Mouse (Mus musculus) midbrain, embryonic 10.5 days (tissue): ENCODE data around the gene Gm11232. TPM values are rescaled to one million over a fixed set of nuclear protein-coding genes. Genes with fewer than 3 reads are reported as not detected.

Experiments
- DNase-seq: peaks from one replicate; pipeline ENCODE4 v3.0.0-alpha.2; 2017; ENCODE audit warnings: low spot score
- H3K27ac ChIP-seq: fragments of 300-500 bp; sonication (generic); replicated peaks from 2 replicates; pipeline ENCODE4 v1.5.1; 2016; ENCODE audit warnings: mild to moderate bottlenecking
- H3K27me3 ChIP-seq: fragments of 300-500 bp; sonication (generic); 2 replicates; pipeline ENCODE4 v1.6.1; 2016; ENCODE audit warnings: low read depth, mild to moderate bottlenecking; ENCODE audit not compliant: poor library complexity, severe bottlenecking
- H3K36me3 ChIP-seq: fragments of 300-500 bp; sonication (generic); 2 replicates; pipeline ENCODE4 v1.6.1; 2016; ENCODE audit warnings: mild to moderate bottlenecking, moderate library complexity
- H3K4me1 ChIP-seq: fragments of 300-500 bp; sonication (generic); 2 replicates; pipeline ENCODE4 v1.6.1; 2016
- H3K4me3 ChIP-seq: fragments of 300-500 bp; sonication (generic); 2 replicates; pipeline ENCODE4 v1.5.1; 2016; ENCODE audit warnings: mild to moderate bottlenecking, moderate library complexity
- H3K9me3 ChIP-seq: fragments of 300-500 bp; sonication (generic); replicated peaks from 2 replicates; pipeline ENCODE4 v1.6.1; 2016; ENCODE audit warnings: mild to moderate bottlenecking
- WGBS: fragments of 180-500 bp; shearing (Covaris S2); methylation state at CpG from one replicate; pipeline ENCODE4 v1.1.7; 2016; 5-methylcytosine and 5-hydroxymethylcytosine counted together
- polyA plus RNA-seq: library from polyadenylated mRNA; unstranded; fragments of >200 nt; fragmentation: Nextera tagmentation; extraction: Ambion mirVana; gene quantifications from 2 replicates; pipeline ENCODE4 v1.2.1, GENCODE M21; 2016

Gm11232 gene
- not detected in 2 replicates for polyA plus RNA-seq

GRCm38 (mm10) chr4:71757865-71758264 is at the start of gene Gm11232:
Gm11232 (minus strand) TSS chr4:71757965.
- no peak within 1 kb of the TSS for H3K27ac ChIP-seq
- no peaks in the 10 kb centered on the region for H3K9me3 ChIP-seq
- DNase-seq = no peak
- 77% methylated on average over 2 of the region's 2 CpGs for WGBS
- no peak within 1 kb of the TSS for H3K4me3 ChIP-seq
- H3K36me3 ChIP-seq = no peaks in the 10 kb centered on the region
- no peaks in the 10 kb centered on the region for H3K27me3 ChIP-seq
- H3K4me1 ChIP-seq = no peaks in the 10 kb centered on the region

DNA sequence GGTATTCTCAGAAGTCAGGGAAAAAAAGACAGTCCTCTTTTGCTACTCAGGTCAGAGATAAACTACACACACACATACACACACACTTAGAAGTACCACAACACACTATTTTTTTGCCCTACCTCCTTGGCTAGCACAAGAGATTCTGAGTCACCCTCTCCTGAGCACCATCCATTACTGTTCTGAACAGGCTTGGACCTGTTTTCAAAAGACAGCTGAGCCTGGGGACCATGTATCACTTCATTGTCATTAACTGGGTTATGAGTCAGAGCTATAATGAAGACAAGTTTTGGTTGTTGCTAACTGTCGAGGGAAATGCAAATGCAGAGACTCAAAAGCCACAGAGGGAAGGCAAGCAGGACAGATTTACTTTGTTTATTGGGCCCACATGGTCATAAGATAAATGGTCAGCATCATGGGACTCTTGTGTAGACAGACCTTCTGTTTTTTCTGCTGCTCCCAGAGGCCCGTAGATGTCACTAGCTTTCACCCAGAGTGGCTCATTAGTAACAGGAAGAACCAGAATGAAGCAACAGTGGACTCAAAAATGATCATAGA is 48.3 kb upstream of the Gm11232 start:
- H3K4me1 ChIP-seq = 0 out of 2 replicates have a peak, but pooled peaks cover 2% of the 10 kb centered on the region
- H3K4me3 ChIP-seq = no peak overlapping the region
- no peaks in the 10 kb centered on the region for H3K36me3 ChIP-seq
- no peak overlapping the region for H3K27ac ChIP-seq
- WGBS = 88% methylated on average over 2 of the region's 2 CpGs
- no peak for DNase-seq
- no peaks in the 10 kb centered on the region for H3K27me3 ChIP-seq
- H3K9me3 ChIP-seq = no peaks in the 10 kb centered on the region

GRCm38 (mm10) chr4:71765529-71765928 is 7.8 kb upstream of the Gm11232 start:
- H3K4me3 ChIP-seq = no peak overlapping the region
- DNase-seq = no peak
- WGBS = 76% methylated on average over 1 of the region's 1 CpGs
- no peaks in the 10 kb centered on the region for H3K9me3 ChIP-seq
- H3K27ac ChIP-seq = peak overlapping the region; percentile 63; the same call in 1 of the 2 replicates
- H3K27me3 ChIP-seq = no peaks in the 10 kb centered on the region
- H3K4me1 ChIP-seq = peaks cover 18% of the 10 kb centered on the region
- H3K36me3 ChIP-seq = no peaks in the 10 kb centered on the region

DNA sequence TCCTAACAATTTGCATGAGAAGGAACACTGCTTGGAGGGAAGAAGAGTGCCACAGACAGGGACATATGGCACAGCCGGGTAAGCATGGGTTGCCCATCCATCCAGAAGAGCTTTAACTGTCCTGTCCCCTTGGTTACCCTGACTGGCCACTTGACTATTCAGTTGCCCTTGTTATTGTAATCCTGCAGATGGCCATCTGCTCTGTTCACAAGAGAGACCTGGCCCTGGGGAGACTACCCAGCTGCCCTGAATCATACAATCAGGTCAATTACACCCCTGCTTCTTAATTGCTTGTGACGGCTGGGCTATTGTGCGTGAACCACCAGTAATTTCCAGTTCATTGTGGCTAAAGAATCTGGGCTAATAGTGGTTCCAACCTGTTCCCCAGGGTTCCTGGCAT is 7.3 kb upstream of the Gm11232 start:
- Histone ChIP-seq H3K4me1 (peaks cover 18% of the 10 kb centered on the region), H3K27ac (peak overlapping the region; percentile 63; the same call in 1 of the 2 replicates), H3K9me3 (no peaks in the 10 kb centered on the region), H3K4me3 (no peak overlapping the region), H3K36me3 (no peaks in the 10 kb centered on the region), H3K27me3 (no peaks in the 10 kb centered on the region)
- DNase-seq = peak; percentile 57
- 18% methylated on average over 3 of the region's 3 CpGs for WGBS

DNA sequence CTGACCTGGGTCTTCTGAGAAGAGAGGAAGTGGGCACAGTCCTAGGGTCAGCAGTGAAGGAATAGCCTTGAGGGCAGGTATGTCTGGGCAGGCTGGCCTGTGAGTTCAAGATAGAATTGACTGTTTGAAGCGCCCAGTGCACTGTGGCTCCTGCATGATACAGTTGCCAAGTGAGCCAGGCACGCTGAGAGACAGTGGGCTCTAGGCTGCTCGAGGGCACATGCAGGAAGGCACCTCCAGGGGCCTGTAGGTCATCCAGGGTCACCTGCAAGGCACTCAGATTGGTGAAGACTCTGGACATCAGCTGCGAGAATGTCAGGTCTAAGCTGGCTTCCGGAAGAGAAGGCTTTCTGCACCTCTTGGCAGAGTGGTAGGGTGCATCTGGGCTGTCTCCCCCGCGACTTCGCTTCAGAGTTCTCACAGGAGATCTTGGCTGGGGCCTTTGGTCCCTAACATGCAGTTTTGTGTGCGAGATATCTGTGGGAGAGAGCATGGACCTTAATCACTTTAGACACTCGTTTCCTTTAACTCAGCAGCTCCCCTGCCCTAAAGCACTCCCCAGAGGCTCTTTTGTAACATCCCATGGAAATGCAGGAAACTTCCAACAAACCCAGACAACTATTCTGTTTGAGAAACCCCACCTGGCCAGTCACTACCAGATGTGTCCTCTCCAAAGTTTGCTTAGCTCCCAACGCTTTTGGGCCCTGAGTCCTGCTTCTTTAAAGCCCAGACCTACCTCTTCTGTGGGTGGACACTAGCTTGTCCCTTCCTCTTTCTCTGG is 1.1 kb downstream of the Gm11232 start:
- H3K4me3 ChIP-seq = no peak overlapping the region
- WGBS = 85% methylated on average over 11 of the region's 11 CpGs
- no peaks in the 10 kb centered on the region for H3K9me3 ChIP-seq
- no peak overlapping the region for H3K27ac ChIP-seq
- no peak for DNase-seq
- no peaks in the 10 kb centered on the region for H3K4me1 ChIP-seq
- no peaks in the 10 kb centered on the region for H3K36me3 ChIP-seq
- no peaks in the 10 kb centered on the region for H3K27me3 ChIP-seq

- no peak for DNase-seq
Observed at GRCm38 (mm10) chr4:71745741-71746140, 12.0 kb downstream of the Gm11232 start.

GRCm38 (mm10) chr4:71736529-71736928 is 21.2 kb downstream of the Gm11232 start:
- H3K4me1 ChIP-seq = no peaks in the 10 kb centered on the region
- H3K36me3 ChIP-seq = no peaks in the 10 kb centered on the region
- no peaks in the 10 kb centered on the region for H3K27me3 ChIP-seq
- no peak overlapping the region for H3K4me3 ChIP-seq
- no peak for DNase-seq
- H3K9me3 ChIP-seq = no peaks in the 10 kb centered on the region
- no peak overlapping the region for H3K27ac ChIP-seq

More at GRCm38 (mm10) chr4:71745741-71746140, 12.0 kb downstream of the Gm11232 start:
- no peak overlapping the region for H3K4me3 ChIP-seq
- WGBS = 61% methylated on average over 1 of the region's 1 CpGs
- H3K9me3 ChIP-seq = no peaks in the 10 kb centered on the region; the same call in 1 of the 2 replicates
- H3K27ac ChIP-seq = no peak overlapping the region
- no peaks in the 10 kb centered on the region for H3K36me3 ChIP-seq
- no peaks in the 10 kb centered on the region for H3K4me1 ChIP-seq
- H3K27me3 ChIP-seq = no peaks in the 10 kb centered on the region

DNA sequence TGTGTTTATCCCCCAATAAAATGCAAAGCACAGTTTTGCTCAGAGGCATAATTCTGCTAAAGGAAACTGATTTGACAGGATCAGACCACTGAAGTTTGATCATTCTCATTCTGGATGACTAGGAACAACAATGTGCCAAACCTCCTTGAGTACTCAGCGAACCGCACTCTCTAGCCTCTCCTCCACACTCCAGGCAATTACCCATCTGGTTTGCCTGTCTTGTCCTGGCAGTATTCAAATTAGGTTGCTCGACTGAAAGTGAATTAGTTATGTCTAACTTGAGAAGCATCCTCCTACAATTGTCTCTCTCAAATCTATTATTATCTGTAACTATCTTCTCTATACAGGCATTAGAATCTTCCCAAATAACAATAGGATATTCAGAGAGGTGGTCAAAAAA is 22.5 kb downstream of the Gm11232 start:
- H3K9me3 ChIP-seq = no peaks in the 10 kb centered on the region
- H3K36me3 ChIP-seq = no peaks in the 10 kb centered on the region
- no peak overlapping the region for H3K4me3 ChIP-seq
- H3K4me1 ChIP-seq = no peaks in the 10 kb centered on the region
- WGBS = 74% methylated on average over 3 of the region's 3 CpGs
- H3K27ac ChIP-seq = no peak overlapping the region
- DNase-seq = no peak
- no peaks in the 10 kb centered on the region for H3K27me3 ChIP-seq

GRCm38 (mm10) chr4:71729401-71729800 is 28.4 kb downstream of the Gm11232 start:
- Histone ChIP-seq H3K4me1 (no peaks in the 10 kb centered on the region), H3K9me3 (no peaks in the 10 kb centered on the region), H3K27ac (no peak overlapping the region), H3K27me3 (no peaks in the 10 kb centered on the region), H3K4me3 (no peak overlapping the region), H3K36me3 (no peaks in the 10 kb centered on the region)
- no peak for DNase-seq

- no peak overlapping the region for H3K4me3 ChIP-seq
- 64% methylated on average over 2 of the region's 2 CpGs for WGBS
- no peaks in the 10 kb centered on the region for H3K9me3 ChIP-seq
- no peaks in the 10 kb centered on the region for H3K4me1 ChIP-seq
- no peaks in the 10 kb centered on the region for H3K36me3 ChIP-seq
- DNase-seq = no peak
- H3K27ac ChIP-seq = no peak overlapping the region
- no peaks in the 10 kb centered on the region for H3K27me3 ChIP-seq
Observed at GRCm38 (mm10) chr4:71727611-71728010, 30.2 kb downstream of the Gm11232 start.

DNA sequence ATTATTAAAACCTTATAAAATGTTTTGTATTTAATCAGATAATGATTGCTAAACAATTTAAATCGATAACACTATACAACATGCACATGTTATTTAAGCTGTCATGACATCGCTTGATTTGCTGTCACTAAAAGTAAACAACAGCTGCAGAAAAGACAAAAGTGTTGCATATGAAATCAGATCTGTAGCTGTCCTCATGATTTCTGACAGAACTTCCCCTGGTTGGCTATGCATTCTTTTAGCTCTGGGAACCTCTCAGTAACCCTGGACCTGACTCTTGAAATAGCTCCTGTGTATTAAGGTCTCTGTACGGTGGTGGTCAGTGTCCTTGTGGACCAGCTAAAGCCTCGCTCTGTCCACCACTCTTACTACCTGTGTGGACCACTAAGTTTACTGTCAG is 30.7 kb downstream of the Gm11232 start:
- H3K4me1 ChIP-seq = no peaks in the 10 kb centered on the region
- DNase-seq = no peak
- no peak overlapping the region for H3K27ac ChIP-seq
- no peak overlapping the region for H3K4me3 ChIP-seq
- H3K27me3 ChIP-seq = no peaks in the 10 kb centered on the region
- H3K36me3 ChIP-seq = no peaks in the 10 kb centered on the region
- WGBS = 93% methylated on average over 4 of the region's 4 CpGs
- no peaks in the 10 kb centered on the region for H3K9me3 ChIP-seq

DNA sequence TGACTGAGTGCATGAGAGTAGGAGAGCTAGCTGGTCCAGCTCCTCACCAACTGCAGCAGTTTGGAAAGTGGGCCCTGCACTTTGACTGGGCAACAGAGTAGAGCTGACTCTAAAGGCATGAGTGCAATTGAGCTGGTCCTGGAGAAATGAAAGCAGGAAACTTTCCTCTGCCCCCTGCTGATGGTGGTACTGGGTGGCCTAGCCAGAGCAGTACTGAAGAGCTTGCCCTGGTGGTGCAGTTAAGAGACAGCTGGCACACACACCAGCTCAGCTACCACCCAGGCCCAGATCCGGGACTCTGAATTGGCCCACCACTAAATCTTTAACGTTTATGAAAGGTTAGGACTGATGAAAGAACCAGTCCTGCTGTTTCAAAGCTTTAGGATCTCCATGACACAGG is 31.9 kb downstream of the Gm11232 start:
- WGBS = 63% methylated on average over 2 of the region's 2 CpGs
- Histone ChIP-seq H3K4me3 (no peak overlapping the region), H3K36me3 (no peaks in the 10 kb centered on the region), H3K27ac (no peak overlapping the region), H3K27me3 (no peaks in the 10 kb centered on the region), H3K9me3 (no peaks in the 10 kb centered on the region), H3K4me1 (no peaks in the 10 kb centered on the region)
- DNase-seq = no peak
